Mouse (Mus musculus): Measurements from ENCODE around the gene Polr3a. TPM values are rescaled to one million over a fixed set of nuclear protein-coding genes. Genes with fewer than 3 reads are reported as not detected.
A peak's percentile ranks its signal among the peaks of the same experiment; 100 is the strongest.

The Polr3a gene
- total and polyA plus RNA-seq, 3 experiments = 11.6 to 18.4 (median 15.9) TPM

DNA sequence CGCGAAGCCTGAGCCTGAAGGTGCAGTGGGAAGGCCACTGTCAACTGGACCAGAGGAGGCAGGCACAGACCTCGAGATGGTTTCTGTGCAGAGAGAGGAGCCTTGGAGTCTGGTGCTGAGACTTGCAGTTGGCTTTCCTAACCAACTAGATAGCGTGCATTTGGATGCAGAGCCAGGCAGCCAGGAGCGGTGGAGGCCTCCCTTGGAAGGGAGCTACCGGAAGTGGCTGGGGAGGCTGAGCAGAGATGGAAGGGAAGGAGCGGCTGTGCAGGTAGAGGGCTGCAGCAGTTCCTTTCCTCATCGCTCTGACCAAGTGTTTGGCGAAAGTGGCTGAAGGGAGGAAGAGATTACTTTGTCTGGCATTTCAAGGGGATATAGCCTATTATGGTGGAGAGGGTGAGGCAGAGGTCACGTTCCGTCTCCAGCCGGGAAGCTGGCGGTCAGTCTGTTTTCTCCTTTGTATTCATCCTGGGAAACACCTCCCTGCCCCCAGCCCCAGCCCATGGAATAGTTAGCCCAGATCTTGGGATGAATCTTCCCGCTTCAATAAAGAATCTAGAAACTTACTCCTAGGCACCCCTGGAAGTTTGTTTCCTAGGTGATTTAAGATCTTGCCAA is 20.7 kb upstream of the Polr3a start:
- Histone ChIP-seq H3K9ac (ENCODE audit: insufficient read depth, low read depth) (no peak overlapping the region), H3K27me3 (replicated peaks) (no peaks in the 10 kb centered on the region), H3K4me1 (ENCODE audit: control insufficient read depth in 1 of 2, insufficient read depth in 2 of 2) (no peaks in the 10 kb centered on the region), H3K4me2 (ENCODE audit: insufficient read depth, low read depth, poor library complexity, severe bottlenecking) (no peak overlapping the region), H3K79me2 (replicated peaks; ENCODE audit: control insufficient read depth, extremely low read depth, insufficient read depth, poor library complexity, severe bottlenecking) (no peaks in the 10 kb centered on the region), H3K9me3 (replicated peaks; ENCODE audit: low read length) (peaks cover 10% of the 10 kb centered on the region), H3K4me3 (replicated peaks in 1 of 3; ENCODE audit: low read depth in 2 of 3, low read length in 2 of 3, poor library complexity in 1 of 3) (no peak overlapping the region), H3K36me3 (replicated peaks in 1 of 2; ENCODE audit: control insufficient read depth in 1 of 2, insufficient read depth in 1 of 2, low read length in 1 of 2) (peaks cover 0 to 2% of the 10 kb centered on the region in 2 experiments), H3K27ac (ENCODE audit: insufficient read depth, low read depth) (no peak overlapping the region)
- in situ Hi-C loops (cut with MboI; ENCODE audit: low pct_ligation_motif_present, low pct_unique_long_range_greater_than_20kb, low sequenced_read_pairs) (no loop called here), dilution Hi-C loops (cut with MboI; ENCODE audit: extremely low pct_ligation_motif_present, extremely low pct_unique_long_range_greater_than_20kb, low sequenced_read_pairs) (no loop called here)
- DNase-seq (ENCODE audit: extremely low read depth) = no peak
- TF ChIP-seq NELFE (IDR thresholded peaks at IDR 0.05; ENCODE audit: low read depth, low read length) = no peak
- no peak for TF ChIP-seq ZMIZ1 (IDR thresholded peaks at IDR 0.05; ENCODE audit: low read depth, low read length)
- no peak for TF ChIP-seq ETS1 (conservative IDR thresholded peaks at IDR 0.05; ENCODE audit: low read depth, low read length)
- no peak for TF ChIP-seq CTCF (conservative IDR thresholded peaks at IDR 0.05 in 1 of 2, IDR thresholded peaks at IDR 0.05 in 1 of 2; ENCODE audit: low read depth in 2 of 2, low read length in 2 of 2)
- TF ChIP-seq MAZ (IDR thresholded peaks at IDR 0.05; ENCODE audit: low read depth, low read length) = no peak
- no peak for TF ChIP-seq TCF12 (IDR thresholded peaks at IDR 0.05; ENCODE audit: low read depth, low read length)
- TF ChIP-seq NRF1 (IDR thresholded peaks at IDR 0.05; ENCODE audit: low read depth, low read length) = no peak
- TF ChIP-seq USF2 (conservative IDR thresholded peaks at IDR 0.05; ENCODE audit: low read depth, low read length) = no peak
- TF ChIP-seq USF1 (IDR thresholded peaks at IDR 0.05; ENCODE audit: low read depth, low read length) = no peak

DNA sequence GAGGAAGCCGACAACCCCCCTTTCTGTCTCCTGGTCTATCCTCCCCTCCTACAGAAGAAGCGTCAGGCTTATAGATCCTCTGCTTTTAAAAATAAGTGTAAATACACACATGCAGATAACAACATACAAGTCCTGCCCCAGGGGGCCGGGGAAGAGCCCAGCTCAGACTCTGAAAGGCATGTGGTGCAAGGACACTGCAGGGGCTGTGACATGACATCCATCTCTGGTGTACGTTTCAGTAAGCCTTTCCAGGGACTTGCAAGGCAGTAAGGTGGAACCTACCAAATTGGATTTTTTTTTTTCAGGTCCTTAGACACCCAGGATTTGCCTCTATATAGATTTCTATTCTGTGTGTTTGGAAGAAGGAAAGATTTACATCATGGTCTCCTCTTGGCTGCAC is 14.4 kb upstream of the Polr3a start:
- in situ Hi-C loops (cut with MboI; ENCODE audit: low pct_ligation_motif_present, low pct_unique_long_range_greater_than_20kb, low sequenced_read_pairs) = no loop called here
- DNase-seq (ENCODE audit: extremely low read depth) = no peak

DNA sequence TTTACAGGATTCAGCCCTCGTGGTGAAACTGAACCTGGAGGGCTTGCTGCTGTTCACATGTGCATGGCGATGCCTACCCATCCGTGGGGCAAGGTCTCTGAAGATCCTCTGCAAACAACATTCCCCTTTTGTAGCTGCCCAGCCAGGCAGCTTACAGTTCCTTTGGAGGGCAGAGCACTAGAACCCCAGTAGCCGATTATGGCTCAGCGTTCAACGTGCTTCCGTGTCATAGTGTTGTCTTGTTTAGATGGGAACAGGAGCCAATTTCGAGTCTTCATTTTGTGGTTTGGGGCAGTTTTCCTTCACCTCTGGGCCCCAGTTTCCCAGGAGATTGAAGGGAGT is 14.0 kb upstream of the Polr3a start:
- peaks cover 0 to 25% of the 10 kb centered on the region in 2 experiments; a peak in 2 of 4 replicates for H3K4me1 ChIP-seq (ENCODE audit: control insufficient read depth in 1 of 2, insufficient read depth in 2 of 2)
- TF ChIP-seq CHD1 (IDR thresholded peaks at IDR 0.05; ENCODE audit: low read depth, low read length) = no peak
- no peak for TF ChIP-seq UBTF (IDR thresholded peaks at IDR 0.05; ENCODE audit: low read depth, low read length)
- TF ChIP-seq ZC3H11A (IDR thresholded peaks at IDR 0.05; ENCODE audit: low read depth, low read length) = no peak
- TF ChIP-seq JUN (IDR thresholded peaks at IDR 0.05; ENCODE audit: insufficient read depth, low read depth, low read length) = no peak
- TF ChIP-seq NRF1 (IDR thresholded peaks at IDR 0.05; ENCODE audit: low read depth, low read length) = no peak
- TF ChIP-seq POLR2AphosphoS2 (IDR thresholded peaks at IDR 0.05; ENCODE audit: low read depth, low read length) = peak; percentile 5; the same call in 1 of the 2 replicates
- peaks cover 4% of the 10 kb centered on the region for H3K9me3 ChIP-seq (replicated peaks; ENCODE audit: low read length)
- no peak for DNase-seq (ENCODE audit: extremely low read depth)
- in situ Hi-C loops (cut with MboI; ENCODE audit: low pct_ligation_motif_present, low pct_unique_long_range_greater_than_20kb, low sequenced_read_pairs) (no loop called here), dilution Hi-C loops (cut with MboI; ENCODE audit: extremely low pct_ligation_motif_present, extremely low pct_unique_long_range_greater_than_20kb, low sequenced_read_pairs) (no loop called here)
- no peak overlapping the region for H3K9ac ChIP-seq (ENCODE audit: insufficient read depth, low read depth)
- no peak overlapping the region for H3K4me2 ChIP-seq (ENCODE audit: insufficient read depth, low read depth, poor library complexity, severe bottlenecking)
- H3K36me3 ChIP-seq (replicated peaks in 1 of 2; ENCODE audit: control insufficient read depth in 1 of 2, insufficient read depth in 1 of 2, low read length in 1 of 2) = peaks cover 48 to 60% of the 10 kb centered on the region in 2 experiments
- no peak overlapping the region for H3K4me3 ChIP-seq (replicated peaks in 1 of 3; ENCODE audit: low read depth in 2 of 3, low read length in 2 of 3, poor library complexity in 1 of 3)
- no peaks in the 10 kb centered on the region for H3K27me3 ChIP-seq (replicated peaks)
- no peak overlapping the region for H3K27ac ChIP-seq (ENCODE audit: insufficient read depth, low read depth)
- H3K79me2 ChIP-seq (replicated peaks; ENCODE audit: control insufficient read depth, extremely low read depth, insufficient read depth, poor library complexity, severe bottlenecking) = peaks cover 5% of the 10 kb centered on the region; the same call in 1 of the 2 replicates

More for the DNA sequence above, 14.4 kb upstream of the Polr3a start:
- H3K79me2 ChIP-seq (replicated peaks; ENCODE audit: control insufficient read depth, extremely low read depth, insufficient read depth, poor library complexity, severe bottlenecking) = peaks cover 2% of the 10 kb centered on the region; the same call in 1 of the 2 replicates
- dilution Hi-C loops (cut with MboI; ENCODE audit: extremely low pct_ligation_motif_present, extremely low pct_unique_long_range_greater_than_20kb, low sequenced_read_pairs) = no loop called here
- no peaks in the 10 kb centered on the region for H3K27me3 ChIP-seq (replicated peaks)
- no peak overlapping the region for H3K4me2 ChIP-seq (ENCODE audit: insufficient read depth, low read depth, poor library complexity, severe bottlenecking)
- TF ChIP-seq POLR2AphosphoS2 (IDR thresholded peaks at IDR 0.05; ENCODE audit: low read depth, low read length) (no peak), JUN (IDR thresholded peaks at IDR 0.05; ENCODE audit: insufficient read depth, low read depth, low read length) (no peak), TCF12 (IDR thresholded peaks at IDR 0.05; ENCODE audit: low read depth, low read length) (no peak), E2F4 (IDR thresholded peaks at IDR 0.05; ENCODE audit: insufficient replicate concordance, low read depth, low read length) (no peak)
- peaks cover 44 to 56% of the 10 kb centered on the region in 2 experiments for H3K36me3 ChIP-seq (replicated peaks in 1 of 2; ENCODE audit: control insufficient read depth in 1 of 2, insufficient read depth in 1 of 2, low read length in 1 of 2)
- no peak overlapping the region for H3K27ac ChIP-seq (ENCODE audit: insufficient read depth, low read depth)
- no peak overlapping the region for H3K4me3 ChIP-seq (replicated peaks in 1 of 3; ENCODE audit: low read depth in 2 of 3, low read length in 2 of 3, poor library complexity in 1 of 3)
- peaks cover 0 to 21% of the 10 kb centered on the region in 2 experiments; a peak in 2 of 4 replicates for H3K4me1 ChIP-seq (ENCODE audit: control insufficient read depth in 1 of 2, insufficient read depth in 2 of 2)
- H3K9ac ChIP-seq (ENCODE audit: insufficient read depth, low read depth) = no peak overlapping the region
- H3K9me3 ChIP-seq (replicated peaks; ENCODE audit: low read length) = peaks cover 4% of the 10 kb centered on the region
